Mouse (Mus musculus) heart, embryonic 10.5 days (tissue): ENCODE results near the gene Snx32. TPM values are rescaled to one million over a fixed set of nuclear protein-coding genes. Genes with fewer than 3 reads are reported as not detected.

Source experiments
- DNase-seq: peaks from one replicate; pipeline ENCODE4 v3.0.0-alpha.2; 2017; ENCODE audit warnings: low spot score
- H3K27ac ChIP-seq: fragments of 300-500 bp; sonication (generic); 2 replicates; pipeline ENCODE4 v1.5.1; 2016; ENCODE audit warnings: mild to moderate bottlenecking
- H3K27me3 ChIP-seq: fragments of 300-500 bp; sonication (generic); 2 replicates; pipeline ENCODE4 v1.6.1; 2016; ENCODE audit warnings: mild to moderate bottlenecking; ENCODE audit not compliant: poor library complexity, insufficient read depth, severe bottlenecking
- H3K36me3 ChIP-seq: fragments of 300-500 bp; sonication (generic); 2 replicates; pipeline ENCODE4 v1.6.1; 2016; ENCODE audit warnings: mild to moderate bottlenecking, moderate library complexity
- H3K4me1 ChIP-seq: fragments of 300-500 bp; sonication (generic); 2 replicates; pipeline ENCODE4 v1.6.1; 2016; ENCODE audit warnings: mild to moderate bottlenecking
- H3K4me3 ChIP-seq: fragments of 300-500 bp; sonication (generic); 2 replicates; pipeline ENCODE4 v1.5.1; 2016; ENCODE audit warnings: mild to moderate bottlenecking, moderate library complexity
- H3K9me3 ChIP-seq: fragments of 300-500 bp; sonication (generic); 2 replicates; pipeline ENCODE4 v1.6.1; 2016; ENCODE audit warnings: mild to moderate bottlenecking, moderate library complexity
- WGBS: fragments of 180-500 bp; shearing (Covaris S2); methylation state at CpG from one replicate; pipeline ENCODE4 v1.1.7; 2016; 5-methylcytosine and 5-hydroxymethylcytosine counted together
- polyA plus RNA-seq: library from polyadenylated mRNA; unstranded; fragments of >200 nt; fragmentation: Nextera tagmentation; extraction: Ambion mirVana; gene quantifications from 2 replicates; pipeline ENCODE4 v1.2.1, GENCODE M21; 2016

Snx32 gene
- polyA plus RNA-seq, 1 experiment from 2014 or later = 10.6 TPM

- Histone ChIP-seq H3K4me1 (peaks cover 27% of the 10 kb centered on the region), H3K36me3 (peaks cover 58% of the 10 kb centered on the region), H3K27ac (no peak overlapping the region), H3K9me3 (no peaks in the 10 kb centered on the region), H3K27me3 (no peaks in the 10 kb centered on the region), H3K4me3 (no peak overlapping the region)
- WGBS = 94% methylated on average over 7 of the region's 7 CpGs
- no peak for DNase-seq
These were observed 24.5 kb downstream of the Snx32 start for GRCm38 (mm10) chr19:5485821-5486220.

GRCm38 (mm10) chr19:5485371-5485770 lies 25.0 kb downstream of the Snx32 start:
- no peak overlapping the region for H3K27ac ChIP-seq
- H3K4me1 ChIP-seq = peaks cover 27% of the 10 kb centered on the region
- H3K27me3 ChIP-seq = no peaks in the 10 kb centered on the region
- 88% methylated on average over 8 of the region's 8 CpGs for WGBS
- no peak for DNase-seq
- no peak overlapping the region for H3K4me3 ChIP-seq
- H3K9me3 ChIP-seq = no peaks in the 10 kb centered on the region
- H3K36me3 ChIP-seq = peaks cover 63% of the 10 kb centered on the region

- Histone ChIP-seq H3K27ac (no peak overlapping the region), H3K4me3 (no peak overlapping the region), H3K9me3 (no peaks in the 10 kb centered on the region), H3K27me3 (no peaks in the 10 kb centered on the region), H3K4me1 (peaks cover 27% of the 10 kb centered on the region), H3K36me3 (peaks cover 72% of the 10 kb centered on the region)
- 89% methylated on average over 5 of the region's 5 CpGs for WGBS
- DNase-seq = no peak
These were observed 25.8 kb downstream of the Snx32 start for GRCm38 (mm10) chr19:5484496-5484895.

GRCm38 (mm10) chr19:5483386-5484359 lies 26.7 kb downstream of the Snx32 start:
- Histone ChIP-seq H3K36me3 (peaks cover 80% of the 10 kb centered on the region), H3K27ac (no peak overlapping the region), H3K4me3 (no peak overlapping the region), H3K9me3 (no peaks in the 10 kb centered on the region), H3K27me3 (no peaks in the 10 kb centered on the region), H3K4me1 (peaks cover 21% of the 10 kb centered on the region)
- WGBS = 92% methylated on average over 19 of the region's 19 CpGs
- DNase-seq = no peak

DNA sequence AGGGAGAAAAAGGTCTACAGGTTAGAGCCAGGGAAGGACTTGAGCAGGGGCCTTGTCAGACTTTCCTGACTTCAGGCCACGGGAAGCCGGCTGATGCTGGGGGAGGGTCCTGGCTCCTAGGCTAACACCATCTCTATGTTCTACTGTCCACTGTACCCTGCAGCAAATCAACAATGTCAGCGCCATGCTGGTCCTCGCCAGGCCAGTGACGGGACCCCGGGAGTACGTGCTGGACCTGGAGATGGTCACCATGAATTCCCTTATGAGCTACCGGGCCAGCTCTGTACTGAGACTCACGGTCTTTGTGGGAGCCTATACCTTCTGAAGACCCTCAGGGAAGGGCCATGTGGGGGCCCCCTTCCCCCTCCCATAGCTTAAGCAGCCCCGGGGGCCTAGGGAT lies 28.9 kb downstream of the Snx32 start:
- Histone ChIP-seq H3K9me3 (no peaks in the 10 kb centered on the region), H3K36me3 (peaks cover 98% of the 10 kb centered on the region), H3K4me1 (peaks cover 14% of the 10 kb centered on the region; the same call in 1 of the 2 replicates), H3K4me3 (no peak overlapping the region), H3K27ac (no peak overlapping the region), H3K27me3 (no peaks in the 10 kb centered on the region)
- WGBS = 89% methylated on average over 10 of the region's 10 CpGs
- no peak for DNase-seq

DNA sequence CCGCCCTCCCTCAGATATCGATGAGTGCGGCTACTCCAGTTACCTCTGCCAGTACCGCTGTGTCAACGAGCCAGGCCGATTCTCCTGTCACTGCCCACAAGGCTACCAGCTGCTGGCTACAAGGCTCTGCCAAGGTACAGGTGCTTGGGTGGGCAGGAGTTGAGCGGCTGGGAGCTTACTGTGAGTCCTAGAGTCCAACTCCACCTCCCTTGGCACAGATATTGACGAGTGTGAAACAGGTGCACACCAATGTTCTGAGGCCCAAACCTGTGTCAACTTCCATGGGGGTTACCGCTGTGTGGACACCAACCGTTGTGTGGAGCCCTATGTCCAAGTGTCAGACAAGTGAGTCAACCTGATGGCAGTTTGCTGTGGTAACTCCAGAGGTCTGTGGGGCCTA lies 30.3 kb downstream of the Snx32 start:
- Histone ChIP-seq H3K9me3 (no peaks in the 10 kb centered on the region), H3K27ac (no peak overlapping the region), H3K4me3 (no peak overlapping the region), H3K4me1 (peaks cover 20% of the 10 kb centered on the region), H3K36me3 (peaks cover 89% of the 10 kb centered on the region), H3K27me3 (no peaks in the 10 kb centered on the region)
- 88% methylated on average over 10 of the region's 10 CpGs for WGBS
- no peak for DNase-seq

- peaks cover 67% of the 10 kb centered on the region for H3K36me3 ChIP-seq
- 89% methylated on average over 18 of the region's 18 CpGs for WGBS
These were observed 32.6 kb downstream of the Snx32 start for GRCm38 (mm10) chr19:5477668-5478300.

GRCm38 (mm10) chr19:5477004-5477667 lies 33.2 kb downstream of the Snx32 start:
- Histone ChIP-seq H3K27me3 (no peaks in the 10 kb centered on the region), H3K4me1 (peaks cover 38% of the 10 kb centered on the region), H3K36me3 (peaks cover 60% of the 10 kb centered on the region), H3K27ac (no peak overlapping the region), H3K9me3 (no peaks in the 10 kb centered on the region), H3K4me3 (no peak overlapping the region)
- no peak for DNase-seq
- 84% methylated on average over 10 of the region's 10 CpGs for WGBS

More at GRCm38 (mm10) chr19:5477668-5478300, 32.6 kb downstream of the Snx32 start:
- H3K27me3 ChIP-seq = no peaks in the 10 kb centered on the region
- H3K27ac ChIP-seq = no peak overlapping the region
- DNase-seq = no peak
- no peaks in the 10 kb centered on the region for H3K9me3 ChIP-seq
- H3K4me3 ChIP-seq = no peak overlapping the region
- peaks cover 38% of the 10 kb centered on the region for H3K4me1 ChIP-seq

DNA sequence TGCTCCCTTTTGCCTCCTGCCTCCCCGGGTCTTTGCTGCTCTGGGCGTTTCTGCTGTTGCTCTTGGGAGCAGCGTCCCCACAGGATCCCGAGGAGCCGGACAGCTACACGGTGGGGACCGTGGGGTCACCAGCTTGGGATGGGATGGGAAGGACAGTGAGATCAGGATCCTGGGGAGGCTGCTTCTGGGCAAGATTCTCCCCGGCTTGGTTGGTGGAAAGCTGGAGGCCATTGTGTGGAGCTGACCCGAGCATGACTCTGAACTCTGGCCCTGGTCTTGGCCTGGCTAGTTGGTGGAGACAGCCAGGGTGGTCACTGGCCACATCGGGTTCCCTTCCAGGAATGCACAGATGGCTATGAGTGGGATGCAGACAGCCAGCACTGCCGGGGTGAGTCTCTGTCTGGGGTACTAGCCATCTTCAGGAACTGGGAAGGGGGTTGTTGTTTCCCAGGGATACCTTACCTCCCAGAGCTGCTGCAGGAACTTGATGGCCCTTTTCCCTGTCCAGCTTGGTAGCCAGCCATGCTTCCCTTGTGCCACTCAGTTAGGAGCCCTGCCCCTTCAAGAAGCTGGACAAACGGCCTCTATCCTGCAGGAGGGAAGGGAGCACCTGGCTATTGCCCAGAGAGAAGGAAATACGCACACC lies 35.1 kb downstream of the Snx32 start:
- Histone ChIP-seq H3K4me1 (peaks cover 39% of the 10 kb centered on the region), H3K4me3 (peak overlapping the region; percentile 81), H3K27me3 (no peaks in the 10 kb centered on the region), H3K9me3 (no peaks in the 10 kb centered on the region), H3K27ac (peak overlapping the region; percentile 96), H3K36me3 (peaks cover 41% of the 10 kb centered on the region)
- no peak for DNase-seq
- 17% methylated on average over 13 of the region's 13 CpGs for WGBS

DNA sequence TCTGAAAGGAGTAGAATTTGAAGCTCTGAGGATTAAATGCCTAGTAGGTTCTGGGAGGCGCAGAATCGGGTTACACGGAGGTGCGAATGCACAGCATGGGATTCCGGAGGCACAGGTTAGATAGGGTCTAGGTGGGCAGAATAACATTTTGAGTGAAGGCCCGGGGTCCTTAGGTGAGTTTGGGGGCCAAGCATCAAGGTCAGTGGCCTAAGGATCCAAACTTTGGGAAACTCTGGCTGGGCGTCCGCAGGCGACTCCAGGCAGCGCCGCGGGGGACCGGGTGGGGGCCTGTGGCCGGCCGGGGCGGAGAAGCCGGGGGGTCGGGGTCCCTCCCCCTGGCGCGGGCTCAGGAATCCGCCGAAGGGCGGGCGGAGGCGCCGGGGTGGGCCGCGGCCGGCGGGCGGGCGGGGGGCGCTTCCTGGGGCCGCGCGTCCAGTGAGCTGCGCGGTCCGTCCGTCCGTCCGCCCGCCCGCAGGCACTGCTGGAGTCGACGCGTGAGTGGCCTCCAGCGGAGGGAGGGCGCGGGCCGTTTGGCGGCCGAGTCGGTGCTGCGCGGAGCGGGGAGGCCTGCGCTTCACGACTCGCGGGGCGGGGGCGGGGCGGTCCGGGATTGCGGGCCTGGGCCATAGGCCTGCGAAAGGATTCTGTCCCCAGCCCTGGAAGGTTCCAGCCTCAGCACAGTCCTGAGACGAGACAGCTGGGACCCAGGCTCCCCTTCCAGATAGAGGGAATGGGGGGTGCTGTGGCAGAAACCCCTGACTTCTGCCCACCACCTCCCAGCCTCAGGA lies 35.9 kb downstream of the Snx32 start:
- WGBS = under 1% methylated on average over 46 of the region's 68 CpGs
- no peak for DNase-seq
- peaks cover 46% of the 10 kb centered on the region for H3K4me1 ChIP-seq
- peak overlapping the region; percentile 96 for H3K27ac ChIP-seq
- no peaks in the 10 kb centered on the region for H3K9me3 ChIP-seq
- peaks cover 33% of the 10 kb centered on the region for H3K36me3 ChIP-seq
- H3K4me3 ChIP-seq = peak overlapping the region; percentile 81
- no peaks in the 10 kb centered on the region for H3K27me3 ChIP-seq

DNA sequence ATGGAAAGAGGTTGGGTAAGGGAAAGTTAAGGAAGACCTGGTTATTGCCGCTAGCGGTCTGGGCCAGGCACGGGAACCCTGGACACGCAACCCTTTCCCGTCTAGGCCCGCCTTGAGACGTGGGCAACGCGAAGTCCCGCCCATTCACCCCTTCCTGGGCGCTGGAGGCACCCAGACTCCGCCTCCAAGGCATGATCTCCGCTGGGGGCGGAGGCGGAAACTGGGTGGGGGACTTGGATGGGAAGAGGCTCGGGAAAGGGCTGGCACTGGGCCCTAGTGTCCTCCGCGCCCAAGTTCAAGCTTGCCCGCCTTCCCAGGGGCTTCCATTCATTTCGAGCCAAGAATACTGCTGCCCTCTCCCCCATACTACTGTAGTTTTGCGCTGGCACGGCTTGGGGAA lies 36.6 kb downstream of the Snx32 start, which contains the start of gene Efemp2:
TSS of gene Efemp2 (plus strand) at position 235 of the 400 bp plus-strand sequence.
- Histone ChIP-seq H3K4me3 (peak within 1 kb of the TSS; percentile 81), H3K27me3 (no peaks in the 10 kb centered on the region), H3K36me3 (peaks cover 26% of the 10 kb centered on the region), H3K27ac (peak within 1 kb of the TSS; percentile 96), H3K9me3 (no peaks in the 10 kb centered on the region), H3K4me1 (peaks cover 54% of the 10 kb centered on the region)
- DNase-seq = peak; percentile 95
- WGBS = under 1% methylated on average over 22 of the region's 22 CpGs

GRCm38 (mm10) chr19:5472857-5473256 lies 37.5 kb downstream of the Snx32 start:
- no peaks in the 10 kb centered on the region for H3K27me3 ChIP-seq
- H3K9me3 ChIP-seq = no peaks in the 10 kb centered on the region
- DNase-seq = no peak
- peaks cover 19% of the 10 kb centered on the region for H3K36me3 ChIP-seq
- H3K4me1 ChIP-seq = peaks cover 55% of the 10 kb centered on the region
- H3K27ac ChIP-seq = no peak overlapping the region
- 73% methylated on average over 3 of the region's 3 CpGs for whole genome bisulfite sequencing
- no peak overlapping the region for H3K4me3 ChIP-seq
